Comparison of ENCODE assay signal across 8 mouse cellular contexts in genomic region chr2:127008469-127008998, GRCm38 (mm10). TPM values are rescaled to one million over a fixed set of nuclear protein-coding genes. Genes with fewer than 3 reads are reported as not detected.
DNase-seq lines count a peak whose midpoint lies in the region; ATAC-seq and TF ChIP-seq lines count a peak whose summit lies in the region.

Gene Ap4e1, plus strand, starts transcription at chr2:127008717.

- TF ChIP-seq CTCF in heart, adult 2 months (IDR thresholded peaks at IDR 0.05), result peak; percentile 99

- under 1% methylated on average over 40 of the region's 40 CpGs for WGBS in embryonic facial prominence, embryonic 13.5 days
- under 1% methylated on average over 40 of the region's 40 CpGs for WGBS in heart, adult 2 months
- WGBS in limb, embryonic 13.5 days, result under 1% methylated on average over 40 of the region's 40 CpGs
- 1% methylated on average over 40 of the region's 40 CpGs for WGBS in midbrain, embryonic 16.5 days

- H3K9ac ChIP-seq in embryonic facial prominence, embryonic 13.5 days, result peak within 1 kb of the TSS; percentile 91
- peak within 1 kb of the TSS; percentile 98 for H3K9ac ChIP-seq in heart, adult 2 months (ENCODE audit: low read depth, low read length)
- H3K9ac ChIP-seq in limb, embryonic 13.5 days, result peak within 1 kb of the TSS; percentile 92
- peak within 1 kb of the TSS; percentile 95 for H3K9ac ChIP-seq in midbrain, embryonic 16.5 days (ENCODE audit: low read depth, low read length)

- peak; percentile 90 for TF ChIP-seq EP300 in heart, adult 2 months (IDR thresholded peaks at IDR 0.05; ENCODE audit: insufficient read depth, low read depth, low read length)

- peak within 1 kb of the TSS; percentile 82 for H3K4me3 ChIP-seq in embryonic facial prominence, embryonic 13.5 days
- peak within 1 kb of the TSS; percentile 81 for H3K4me3 ChIP-seq in heart, adult 2 months
- peak within 1 kb of the TSS; percentile 88 for H3K4me3 ChIP-seq in limb, embryonic 13.5 days
- peak within 1 kb of the TSS; percentile 93 for H3K4me3 ChIP-seq in midbrain, embryonic 16.5 days (ENCODE audit: low read depth, low read length)

- no peaks in the 10 kb centered on the region for H3K27me3 ChIP-seq in embryonic facial prominence, embryonic 13.5 days
- H3K27me3 ChIP-seq in heart, adult 2 months (ENCODE audit: control insufficient read depth, insufficient read depth, low read length), result no peaks in the 10 kb centered on the region
- H3K27me3 ChIP-seq in limb, embryonic 13.5 days, result no peaks in the 10 kb centered on the region
- H3K27me3 ChIP-seq in midbrain, embryonic 16.5 days (ENCODE audit: control insufficient read depth, insufficient read depth, low read depth, low read length), result no peaks in the 10 kb centered on the region

- DNase-seq in 3134 (ENCODE audit: extremely low read depth, insufficient read length, low spot score), result peak; percentile 93
- peak; percentile 96 to 98 for DNase-seq in adrenal gland, postnatal 36 days
- peak; percentile 92 to 98 for DNase-seq in heart, adult 2 months
- DNase-seq in kidney, adult 8-10 months, result peak; percentile 92 to 96
- peak; percentile 97 to 98 for DNase-seq in spleen, postnatal 10 days (ENCODE audit: low spot score in 2 of 2)

- peaks cover 2% of the 10 kb centered on the region; the same call in 1 of the 2 replicates for H3K79me2 ChIP-seq in heart, adult 2 months (replicated peaks; ENCODE audit: control insufficient read depth, insufficient read depth, low read length)

- peak within 1 kb of the TSS; percentile 73 for H3K4me2 ChIP-seq in embryonic facial prominence, embryonic 13.5 days
- H3K4me2 ChIP-seq in limb, embryonic 13.5 days (replicated peaks), result peak within 1 kb of the TSS; percentile 82
- peak within 1 kb of the TSS; percentile 76 for H3K4me2 ChIP-seq in midbrain, embryonic 16.5 days (ENCODE audit: low read length)

- peak within 1 kb of the TSS; percentile 69 for H3K27ac ChIP-seq in embryonic facial prominence, embryonic 13.5 days
- peak within 1 kb of the TSS; percentile 83 for H3K27ac ChIP-seq in heart, adult 2 months
- H3K27ac ChIP-seq in limb, embryonic 13.5 days, result peak within 1 kb of the TSS; percentile 39; the same call in 1 of the 2 replicates
- H3K27ac ChIP-seq in midbrain, embryonic 16.5 days (ENCODE audit: low read length), result peak within 1 kb of the TSS; percentile 80

- intact Hi-C loops in heart, adult 2 months (cut with DNase I), result loop anchor here (2.0 to 5.0 kb wide), 3 partner anchors 76 to 411 kb away; partner anchors contain the start of genes 1810024B03Rik, Snrnp200 and Sppl2a

- no peaks in the 10 kb centered on the region for H3K9me3 ChIP-seq in embryonic facial prominence, embryonic 13.5 days
- no peaks in the 10 kb centered on the region for H3K9me3 ChIP-seq in limb, embryonic 13.5 days
- no peaks in the 10 kb centered on the region for H3K9me3 ChIP-seq in midbrain, embryonic 16.5 days (replicated peaks; ENCODE audit: control insufficient read depth, low read length, poor library complexity, severe bottlenecking)

- peaks cover 16% of the 10 kb centered on the region for H3K4me1 ChIP-seq in embryonic facial prominence, embryonic 13.5 days
- H3K4me1 ChIP-seq in heart, adult 2 months (ENCODE audit: control insufficient read depth, insufficient read depth, low read length), result no peaks in the 10 kb centered on the region; the same call in none of the 2 replicates
- H3K4me1 ChIP-seq in limb, embryonic 13.5 days, result peaks cover 12% of the 10 kb centered on the region
- peaks cover 9% of the 10 kb centered on the region for H3K4me1 ChIP-seq in midbrain, embryonic 16.5 days (ENCODE audit: control insufficient read depth, insufficient read depth, low read length)

- peak; percentile 70 for ATAC-seq in embryonic facial prominence, embryonic 13.5 days (ENCODE audit: insufficient number of reproducible peaks, insufficient read depth, low FRiP score, low TSS enrichment, low read depth)
- ATAC-seq in limb, embryonic 13.5 days (ENCODE audit: low FRiP score, low read depth), result peak; percentile 90
- ATAC-seq in midbrain, embryonic 16.5 days, result peak; percentile 92

- peak; percentile 92 for TF ChIP-seq POLR2A in heart, adult 2 months (IDR thresholded peaks at IDR 0.05; ENCODE audit: insufficient read depth, low read depth, low read length)

- H3K36me3 ChIP-seq in embryonic facial prominence, embryonic 13.5 days, result peaks cover 19% of the 10 kb centered on the region
- H3K36me3 ChIP-seq in heart, adult 2 months (ENCODE audit: control insufficient read depth, insufficient read depth, low read length), result no peaks in the 10 kb centered on the region
- peaks cover 17% of the 10 kb centered on the region for H3K36me3 ChIP-seq in limb, embryonic 13.5 days
- peaks cover 8% of the 10 kb centered on the region; the same call in 1 of the 2 replicates for H3K36me3 ChIP-seq in midbrain, embryonic 16.5 days (ENCODE audit: control insufficient read depth, insufficient read depth, low read length)

RNA-seq across cellular contexts. Expression of gene Ap4e1, which starts in this region (rescaled TPM):
- total RNA-seq in adrenal gland, postnatal 36 days (2021), result 10 to 100 TPM; 11.1 to 11.6 TPM
- polyA plus RNA-seq in embryonic facial prominence, embryonic 13.5 days (2015; fragmentation: Nextera tagmentation; extraction: Ambion mirVana), result 11.3 and 13.1 TPM in 2 replicates
- total RNA-seq in heart, adult 2 months (2021), result 1 to 10 TPM; 5.6 to 6.2 TPM
- 1.9 and 3.6 TPM in 2 replicates for polyA plus RNA-seq in heart, adult 2 months (2012; rRNA removed)
- polyA plus RNA-seq in limb, embryonic 13.5 days (2015; fragmentation: Nextera tagmentation; extraction: Ambion mirVana), result 10.5 and 12.8 TPM in 2 replicates
- polyA plus RNA-seq in midbrain, embryonic 16.5 days (2015; fragmentation: Nextera tagmentation; extraction: Ambion mirVana), result 10.8 and 12.3 TPM in 2 replicates

Comparison
In these comparisons a context has a peak if more than half of its experiments do, and no peak if none do; other contexts are left out.
1. Peak in every context shown above with its lines: DNase-seq, ATAC-seq, H3K4me3 ChIP-seq and H3K27ac ChIP-seq.